Mouse (Mus musculus): Measurements from ENCODE around the gene Rac3.

DNA sequence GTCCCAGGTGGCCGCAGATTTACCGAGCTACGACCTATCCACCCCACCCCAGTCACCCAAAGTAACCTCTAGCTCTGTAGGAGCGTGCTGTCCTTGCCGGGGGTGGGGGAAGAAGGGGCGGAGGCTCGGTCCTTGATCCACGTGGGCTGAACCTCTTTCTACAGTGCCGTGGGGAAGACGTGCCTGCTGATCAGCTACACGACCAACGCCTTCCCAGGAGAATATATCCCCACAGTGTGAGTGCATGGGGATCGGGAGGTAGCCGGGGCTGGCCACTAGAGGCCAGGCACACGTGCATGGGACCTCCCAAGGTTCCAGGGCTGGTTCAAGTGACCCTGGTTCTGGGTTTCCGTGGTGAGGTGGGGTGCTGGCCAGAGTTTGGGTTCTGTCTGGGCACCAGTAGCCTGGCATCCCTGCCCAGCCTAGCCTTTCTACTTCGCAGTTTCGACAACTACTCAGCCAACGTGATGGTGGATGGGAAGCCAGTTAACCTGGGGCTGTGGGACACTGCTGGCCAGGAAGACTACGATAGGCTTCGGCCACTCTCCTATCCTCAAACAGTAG, 879 bp downstream of the Rac3 start:
- TF ChIP-seq CTCF (IDR thresholded peaks at IDR 0.05; ENCODE audit: borderline replicate concordance, insufficient read depth, low read depth, low read length) (no peak), POLR2A (IDR thresholded peaks at IDR 0.05; ENCODE audit: borderline replicate concordance, insufficient read depth, low read length) (no peak)

All from cerebellum, adult 2 months (tissue).